Mouse (Mus musculus) left cerebral cortex, adult 2 months (tissue): ENCODE measurements around the gene Cpz. TPM values are rescaled to one million over a fixed set of nuclear protein-coding genes. Genes with fewer than 3 reads are reported as not detected.
A peak's percentile ranks its signal among the peaks of the same experiment; 100 is the strongest.

ENCODE experiments used
- DNase-seq, 2 experiments: peaks; one replicate each; pipeline ENCODE4 v3.0.0; 2021 to 2022; ENCODE audit warnings: low spot score in 2 of 2, mixed read lengths in 1 of 2; ENCODE audit errors: extremely low spot score in 1 of 2
- H3K27ac ChIP-seq: fragments of 200-600 bp; 2 replicates; pipeline ENCODE4 v1.8.1; 2022
- H3K4me3 ChIP-seq: fragments of 200-600 bp; 2 replicates; pipeline ENCODE4 v1.8.1; 2022
- CTCF ChIP-seq: fragments of 200-600 bp; IDR thresholded peaks from 2 replicates; pipeline ENCODE4 v1.8.1; 2022; ENCODE audit warnings: antibody characterized with exemption, mild to moderate bottlenecking, moderate library complexity
- intact Hi-C: fragments of 180-260 bp; cut with DNase I; formaldehyde crosslinking; loops from one replicate; pipeline ENCODE4 v1.15.1; 2025
- total RNA-seq, 2 experiments: library from RNA; stranded (reverse); gene quantifications; 2 replicates each; pipeline ENCODE4 v1.2.3; 2021

The Cpz gene
- total RNA-seq, 2 experiments from 2014 or later, result 0.14 TPM; not detected in 1

- no peak for TF ChIP-seq CTCF
- no peak overlapping the region for H3K4me3 ChIP-seq
- no peak for DNase-seq
- intact Hi-C loops, result no loop called here
- no peak overlapping the region for H3K27ac ChIP-seq
Measured at GRCm38 (mm10) chr5:35551855-35552837, 26.6 kb upstream of the Cpz start.

- no peak overlapping the region for H3K27ac ChIP-seq
- H3K4me3 ChIP-seq, result no peak overlapping the region
- intact Hi-C loops, result no loop called here
- no peak for TF ChIP-seq CTCF
- no peak for DNase-seq
Measured at GRCm38 (mm10) chr5:35546127-35546526, 20.6 kb upstream of the Cpz start.

- intact Hi-C loops, result no loop called here
- DNase-seq, result no peak
- no peak overlapping the region for H3K27ac ChIP-seq
Measured at GRCm38 (mm10) chr5:35541059-35541790, 15.7 kb upstream of the Cpz start.

GRCm38 (mm10) chr5:35540555-35540954, 15.1 kb upstream of the Cpz start:
- Histone ChIP-seq H3K27ac (no peak overlapping the region), H3K4me3 (no peak overlapping the region)
- no peak for DNase-seq
- intact Hi-C loops, result no loop called here
- no peak for TF ChIP-seq CTCF

More at GRCm38 (mm10) chr5:35541059-35541790, 15.7 kb upstream of the Cpz start:
- no peak for TF ChIP-seq CTCF
- H3K4me3 ChIP-seq, result no peak overlapping the region

GRCm38 (mm10) chr5:35539576-35539975, 14.1 kb upstream of the Cpz start:
- TF ChIP-seq CTCF, result no peak
- Histone ChIP-seq H3K27ac (no peak overlapping the region), H3K4me3 (no peak overlapping the region)
- DNase-seq, result no peak
- intact Hi-C loops, result no loop called here

GRCm38 (mm10) chr5:35538022-35538421, 12.5 kb upstream of the Cpz start:
- TF ChIP-seq CTCF, result no peak
- no peak overlapping the region for H3K27ac ChIP-seq
- intact Hi-C loops, result no loop called here
- H3K4me3 ChIP-seq, result no peak overlapping the region
- no peak for DNase-seq

- no peak for DNase-seq
- H3K4me3 ChIP-seq, result no peak overlapping the region
- no peak for TF ChIP-seq CTCF
- intact Hi-C loops, result no loop called here
- no peak overlapping the region for H3K27ac ChIP-seq
Measured at GRCm38 (mm10) chr5:35537474-35537873, 12.0 kb upstream of the Cpz start.

- Histone ChIP-seq H3K4me3 (no peak overlapping the region), H3K27ac (no peak overlapping the region)
- no peak for DNase-seq
- peak; percentile 49 for TF ChIP-seq CTCF
- intact Hi-C loops, result no loop called here
Measured at GRCm38 (mm10) chr5:35536271-35536670, 10.8 kb upstream of the Cpz start.

- TF ChIP-seq CTCF, result no peak
- intact Hi-C loops, result no loop called here
- no peak for DNase-seq
- no peak overlapping the region for H3K27ac ChIP-seq
- H3K4me3 ChIP-seq, result no peak overlapping the region
Measured at GRCm38 (mm10) chr5:35531586-35531985, 6.1 kb upstream of the Cpz start.

GRCm38 (mm10) chr5:35530442-35530841, 4.9 kb upstream of the Cpz start:
- peak; percentile 77 for TF ChIP-seq CTCF
- H3K27ac ChIP-seq, result no peak overlapping the region
- no peak overlapping the region for H3K4me3 ChIP-seq
- intact Hi-C loops, result no loop called here
- DNase-seq, result peak; percentile 29 to 59

- Histone ChIP-seq H3K27ac (no peak overlapping the region), H3K4me3 (no peak overlapping the region)
- intact Hi-C loops, result loop anchor here (1.0 kb wide), 2 partner anchors 39 to 189 kb away; no protein-coding TSS in a partner anchor
- DNase-seq, result no peak
- no peak for TF ChIP-seq CTCF
Measured at GRCm38 (mm10) chr5:35524381-35524780, 1.1 kb downstream of the Cpz start.

- intact Hi-C loops, result loop anchor here (1.0 kb wide), 2 partner anchors 40 to 190 kb away; no protein-coding TSS in a partner anchor
- DNase-seq, result peak; percentile 53 to 74
- H3K4me3 ChIP-seq, result no peak overlapping the region
- H3K27ac ChIP-seq, result no peak overlapping the region
- peak; percentile 84 for TF ChIP-seq CTCF
Measured at GRCm38 (mm10) chr5:35523735-35524134, 1.8 kb downstream of the Cpz start.
